9 mouse cellular contexts compared by ENCODE assay signal in genomic region chr2:7089069-7089834, GRCm38 (mm10).
A peak's percentile ranks its signal among the peaks of the same experiment; 100 is the strongest.
DNase-seq lines count a peak whose midpoint lies in the region; ATAC-seq and TF ChIP-seq lines count a peak whose summit lies in the region.
"Had no signal": no experiment of that assay in that cellular context is flagged by ENCODE, and none has a peak within 500 bp of the region (broad histone marks: within the 10 kb centered on the region; RNA-seq: fewer than 3 reads in every experiment).

No protein-coding gene starts in this region.

- peak overlapping the region; percentile 65 for H3K27ac ChIP-seq in left cerebral cortex, adult 2 months
- peak overlapping the region; percentile 62 for H3K27ac ChIP-seq in hindbrain, postnatal 0 days
- peak overlapping the region; percentile 79 for H3K27ac ChIP-seq in midbrain, embryonic 10.5 days (replicated peaks)
- H3K27ac ChIP-seq: kidney, postnatal 0 days had no signal

- ATAC-seq in hindbrain, postnatal 0 days: peak; percentile 88
- no peak for ATAC-seq in activated CD4-positive, CD25-positive, alpha-beta regulatory T cell, adult 4 months

- H3K4me1 ChIP-seq in hindbrain, postnatal 0 days (ENCODE audit: insufficient read depth, low read length): no peaks in the 10 kb centered on the region; the same call in 1 of the 2 replicates
- peaks cover 24% of the 10 kb centered on the region for H3K4me1 ChIP-seq in midbrain, embryonic 10.5 days

- no peak overlapping the region for H3K9ac ChIP-seq in hindbrain, postnatal 0 days (replicated peaks; ENCODE audit: low read length)

- H3K4me2 ChIP-seq in hindbrain, postnatal 0 days (ENCODE audit: low read depth, low read length): peak overlapping the region; percentile 31

- no peaks in the 10 kb centered on the region for H3K36me3 ChIP-seq in hindbrain, postnatal 0 days (ENCODE audit: insufficient read depth, low read length)
- no peaks in the 10 kb centered on the region for H3K36me3 ChIP-seq in midbrain, embryonic 10.5 days

- H3K9me3 ChIP-seq in hindbrain, postnatal 0 days (ENCODE audit: low read length): no peaks in the 10 kb centered on the region
- H3K9me3 ChIP-seq in midbrain, embryonic 10.5 days (replicated peaks): no peaks in the 10 kb centered on the region

- no peak for TF ChIP-seq CTCF in left cerebral cortex, adult 2 months (IDR thresholded peaks at IDR 0.05)
- no peak for TF ChIP-seq CTCF in hindbrain, postnatal 0 days (IDR thresholded peaks at IDR 0.05; ENCODE audit: low read depth)

- 7% methylated on average over 7 of the region's 7 CpGs for WGBS in hindbrain, postnatal 0 days
- WGBS in midbrain, embryonic 10.5 days: 12% methylated on average over 7 of the region's 7 CpGs

- H3K4me3 ChIP-seq in left cerebral cortex, adult 2 months: no peak overlapping the region
- H3K4me3 ChIP-seq in hindbrain, postnatal 0 days (ENCODE audit: low read length): no peak overlapping the region
- no peak overlapping the region for H3K4me3 ChIP-seq in midbrain, embryonic 10.5 days

- intact Hi-C loops in left cerebral cortex, adult 2 months (cut with DNase I): loop anchor here (10.0 kb wide), 1 partner anchor 364 kb away; no protein-coding TSS in a partner anchor

- H3K27me3 ChIP-seq in hindbrain, postnatal 0 days (ENCODE audit: insufficient read depth, low read length): no peaks in the 10 kb centered on the region
- no peaks in the 10 kb centered on the region; the same call in 1 of the 2 replicates for H3K27me3 ChIP-seq in midbrain, embryonic 10.5 days (ENCODE audit: low read depth, poor library complexity, severe bottlenecking)

- peak in 1 of 2 experiments; percentile 33 for DNase-seq in left cerebral cortex, adult 2 months (ENCODE audit: extremely low spot score in 1 of 2, low spot score in 2 of 2)
- DNase-seq in left cerebral cortex, adult 8-10 months (ENCODE audit: low spot score in 2 of 2): no peak
- peak; percentile 93 to 94 for DNase-seq in cerebellum, postnatal 10 days
- peak; percentile 56 to 63 for DNase-seq in frontal cortex, postnatal 10 days (ENCODE audit: low spot score in 2 of 2)
- peak; percentile 87 for DNase-seq in hindbrain, postnatal 0 days (ENCODE audit: low spot score)
- DNase-seq in midbrain, embryonic 10.5 days (ENCODE audit: low spot score): peak; percentile 55
- no peak for DNase-seq in testis, postnatal 10 days (ENCODE audit: low spot score)

Comparison
In these comparisons a context has a peak if more than half of its experiments do, and no peak if none do; other contexts are left out.
1. DNase-seq: peak in cerebellum, postnatal 10 days (2 of 2), frontal cortex, postnatal 10 days (2 of 2), hindbrain, postnatal 0 days (single experiment) and midbrain, embryonic 10.5 days (single experiment); none in left cerebral cortex, adult 8-10 months (0 of 2) and testis, postnatal 10 days (single experiment).
2. Peak in every context shown above with its lines, with median percentiles within 50 percentile points of each other: H3K27ac ChIP-seq.